Mouse (Mus musculus): Measurements from ENCODE around the gene Eapp. TPM values are rescaled to one million over a fixed set of nuclear protein-coding genes. Genes with fewer than 3 reads are reported as not detected.

The Eapp gene
- total and polyA plus RNA-seq, 3 experiments: 43.1 to 53.9 (median 51.5) TPM

- no peaks in the 10 kb centered on the region for H3K27me3 ChIP-seq (replicated peaks)
- peaks cover 10 to 67% of the 10 kb centered on the region in 2 experiments; a peak in 3 of 4 replicates for H3K4me1 ChIP-seq (ENCODE audit: control insufficient read depth in 1 of 2, insufficient read depth in 2 of 2)
- H3K9me3 ChIP-seq (replicated peaks; ENCODE audit: low read length): no peaks in the 10 kb centered on the region
- peaks cover 6% of the 10 kb centered on the region; the same call in 1 of the 2 replicates for H3K79me2 ChIP-seq (replicated peaks; ENCODE audit: control insufficient read depth, extremely low read depth, insufficient read depth, poor library complexity, severe bottlenecking)
- no peak overlapping the region for H3K4me2 ChIP-seq (ENCODE audit: insufficient read depth, low read depth, poor library complexity, severe bottlenecking)
- dilution Hi-C loops (cut with MboI; ENCODE audit: extremely low pct_ligation_motif_present, extremely low pct_unique_long_range_greater_than_20kb, low sequenced_read_pairs): no loop called here
- DNase-seq (ENCODE audit: extremely low read depth): no peak
- no peak overlapping the region for H3K9ac ChIP-seq (ENCODE audit: insufficient read depth, low read depth)
- H3K4me3 ChIP-seq (replicated peaks in 1 of 3; ENCODE audit: low read depth in 2 of 3, low read length in 2 of 3, poor library complexity in 1 of 3): no peak overlapping the region
- peaks cover 3 to 43% of the 10 kb centered on the region in 2 experiments for H3K36me3 ChIP-seq (replicated peaks in 1 of 2; ENCODE audit: control insufficient read depth in 1 of 2, insufficient read depth in 1 of 2, low read length in 1 of 2)
- in situ Hi-C loops (cut with MboI; ENCODE audit: low pct_ligation_motif_present, low pct_unique_long_range_greater_than_20kb, low sequenced_read_pairs): no loop called here
- TF ChIP-seq MAX (IDR thresholded peaks at IDR 0.05; ENCODE audit: low read length): no peak
- TF ChIP-seq SMC3 (IDR thresholded peaks at IDR 0.05; ENCODE audit: low read depth, low read length): no peak
- TF ChIP-seq CHD2 (IDR thresholded peaks at IDR 0.05; ENCODE audit: low read length): no peak
- no peak for TF ChIP-seq NELFE (IDR thresholded peaks at IDR 0.05; ENCODE audit: low read depth, low read length)
- TF ChIP-seq JUN (IDR thresholded peaks at IDR 0.05; ENCODE audit: insufficient read depth, low read depth, low read length): no peak
- no peak for TF ChIP-seq BHLHE40 (IDR thresholded peaks at IDR 0.05; ENCODE audit: low read depth, low read length)
- TF ChIP-seq MAZ (IDR thresholded peaks at IDR 0.05; ENCODE audit: low read depth, low read length): no peak
- TF ChIP-seq E2F4 (IDR thresholded peaks at IDR 0.05; ENCODE audit: insufficient replicate concordance, low read depth, low read length): no peak
- no peak for TF ChIP-seq RCOR1 (conservative IDR thresholded peaks at IDR 0.05; ENCODE audit: low read depth, low read length)
- TF ChIP-seq ELF1 (IDR thresholded peaks at IDR 0.05; ENCODE audit: low read depth, low read length): no peak
- TF ChIP-seq CHD1 (IDR thresholded peaks at IDR 0.05; ENCODE audit: low read depth, low read length): no peak
- no peak for TF ChIP-seq TCF12 (IDR thresholded peaks at IDR 0.05; ENCODE audit: low read depth, low read length)
- TF ChIP-seq GABPA (IDR thresholded peaks at IDR 0.05; ENCODE audit: insufficient replicate concordance, low read depth, low read length): no peak
- TF ChIP-seq POLR2AphosphoS2 (IDR thresholded peaks at IDR 0.05; ENCODE audit: low read depth, low read length): no peak
- no peak for TF ChIP-seq PAX5 (IDR thresholded peaks at IDR 0.05; ENCODE audit: low read length)
- no peak for TF ChIP-seq USF1 (IDR thresholded peaks at IDR 0.05; ENCODE audit: low read depth, low read length)
- TF ChIP-seq ETS1 (conservative IDR thresholded peaks at IDR 0.05; ENCODE audit: low read depth, low read length): no peak
- H3K27ac ChIP-seq (ENCODE audit: insufficient read depth, low read depth): no peak overlapping the region
Observed at GRCm38 (mm10) chr12:54651820-54652219, 43.9 kb downstream of the Eapp start.

GRCm38 (mm10) chr12:54651158-54651557, 44.5 kb downstream of the Eapp start:
- DNase-seq (ENCODE audit: extremely low read depth): no peak
- in situ Hi-C loops (cut with MboI; ENCODE audit: low pct_ligation_motif_present, low pct_unique_long_range_greater_than_20kb, low sequenced_read_pairs) (no loop called here), dilution Hi-C loops (cut with MboI; ENCODE audit: extremely low pct_ligation_motif_present, extremely low pct_unique_long_range_greater_than_20kb, low sequenced_read_pairs) (no loop called here)
- H3K4me1 ChIP-seq (ENCODE audit: control insufficient read depth in 1 of 2, insufficient read depth in 2 of 2): peaks cover 10 to 65% of the 10 kb centered on the region in 2 experiments; a peak in 3 of 4 replicates
- no peak overlapping the region for H3K4me2 ChIP-seq (ENCODE audit: insufficient read depth, low read depth, poor library complexity, severe bottlenecking)
- H3K9me3 ChIP-seq (replicated peaks; ENCODE audit: low read length): no peaks in the 10 kb centered on the region
- H3K27ac ChIP-seq (ENCODE audit: insufficient read depth, low read depth): no peak overlapping the region
- no peak for TF ChIP-seq NRF1 (IDR thresholded peaks at IDR 0.05; ENCODE audit: low read depth, low read length)
- no peak for TF ChIP-seq MEF2A (IDR thresholded peaks at IDR 0.05; ENCODE audit: borderline replicate concordance, low read depth, low read length)
- TF ChIP-seq E2F4 (IDR thresholded peaks at IDR 0.05; ENCODE audit: insufficient replicate concordance, low read depth, low read length): no peak
- peaks cover 6% of the 10 kb centered on the region; the same call in 1 of the 2 replicates for H3K79me2 ChIP-seq (replicated peaks; ENCODE audit: control insufficient read depth, extremely low read depth, insufficient read depth, poor library complexity, severe bottlenecking)
- no peak overlapping the region for H3K9ac ChIP-seq (ENCODE audit: insufficient read depth, low read depth)
- no peaks in the 10 kb centered on the region for H3K27me3 ChIP-seq (replicated peaks)
- H3K36me3 ChIP-seq (replicated peaks in 1 of 2; ENCODE audit: control insufficient read depth in 1 of 2, insufficient read depth in 1 of 2, low read length in 1 of 2): peaks cover 3 to 49% of the 10 kb centered on the region in 2 experiments
- H3K4me3 ChIP-seq (replicated peaks in 1 of 3; ENCODE audit: low read depth in 2 of 3, low read length in 2 of 3, poor library complexity in 1 of 3): no peak overlapping the region
